Mouse (Mus musculus) thymus, postnatal 0 days (tissue): ENCODE measurements at regions not wholly inside any gene's neighbourhood (a gene's known extent, or its start where the extent isn't known, plus 50 kb on each side); places are given as distances from the start of the nearest gene placed in this dataset.

Experiments used
- DNase-seq: peaks from one replicate; pipeline ENCODE4 v3.0.0-alpha.2; 2015; ENCODE audit warnings: low spot score

DNA sequence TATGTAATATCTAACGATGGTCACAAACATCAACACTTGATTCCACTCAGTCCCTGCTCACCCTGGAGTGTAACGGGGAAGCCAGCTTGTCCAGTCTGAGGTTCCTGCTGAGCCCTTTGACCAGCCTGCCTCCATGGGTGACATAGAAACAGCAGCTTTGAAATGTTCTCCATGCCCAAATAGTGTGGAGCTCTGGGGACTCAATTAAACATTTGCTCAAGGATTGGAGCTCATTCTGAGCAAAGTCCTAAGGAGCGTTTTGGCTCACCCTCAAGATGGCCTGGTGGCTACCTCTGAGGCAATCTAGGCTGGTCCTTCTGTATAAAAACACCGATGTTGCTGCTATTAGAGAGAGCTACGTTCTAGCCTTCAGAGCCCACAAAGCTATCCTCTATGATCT, 85.6 kb upstream of the Hmga2 start:
- DNase-seq, result no peak

- no peak for DNase-seq
These were observed 81.7 kb upstream of the Hmga2 start for GRCm38 (mm10) chr10:120557850-120558447.

GRCm38 (mm10) chr10:120556116-120556515, 79.8 kb upstream of the Hmga2 start:
- no peak for DNase-seq

GRCm38 (mm10) chr10:120553097-120553453, 76.8 kb upstream of the Hmga2 start:
- DNase-seq, result peak; percentile 16

GRCm38 (mm10) chr10:120552341-120553096, 76.2 kb upstream of the Hmga2 start:
- DNase-seq, result no peak

DNA sequence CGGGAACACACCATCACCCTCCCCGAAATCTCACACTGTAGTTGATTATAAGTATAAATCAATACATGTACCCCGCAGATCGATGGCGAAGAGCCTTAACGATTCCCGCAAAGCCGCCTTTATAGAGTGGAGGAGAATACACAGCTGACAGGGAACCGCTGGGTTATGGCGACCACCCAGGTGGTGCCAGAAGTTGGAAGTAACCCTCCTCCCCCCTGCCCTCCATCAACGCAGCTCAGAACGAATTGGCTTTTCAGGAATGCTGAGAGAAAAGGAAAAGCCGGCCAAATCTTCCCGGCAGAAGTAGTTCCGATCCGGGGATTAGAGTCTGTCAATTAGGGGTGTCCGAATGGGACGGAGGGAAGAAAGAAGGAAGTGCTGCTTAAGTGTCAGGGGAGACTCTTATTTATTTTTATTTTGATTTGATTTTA, 75.6 kb upstream of the Hmga2 start:
- no peak for DNase-seq

GRCm38 (mm10) chr10:120547164-120547563, 70.9 kb upstream of the Hmga2 start:
- DNase-seq, result no peak

GRCm38 (mm10) chr10:120541618-120542017, 65.3 kb upstream of the Hmga2 start:
- DNase-seq, result no peak

GRCm38 (mm10) chr10:120538561-120538960, 62.3 kb upstream of the Hmga2 start:
- DNase-seq, result no peak

DNA sequence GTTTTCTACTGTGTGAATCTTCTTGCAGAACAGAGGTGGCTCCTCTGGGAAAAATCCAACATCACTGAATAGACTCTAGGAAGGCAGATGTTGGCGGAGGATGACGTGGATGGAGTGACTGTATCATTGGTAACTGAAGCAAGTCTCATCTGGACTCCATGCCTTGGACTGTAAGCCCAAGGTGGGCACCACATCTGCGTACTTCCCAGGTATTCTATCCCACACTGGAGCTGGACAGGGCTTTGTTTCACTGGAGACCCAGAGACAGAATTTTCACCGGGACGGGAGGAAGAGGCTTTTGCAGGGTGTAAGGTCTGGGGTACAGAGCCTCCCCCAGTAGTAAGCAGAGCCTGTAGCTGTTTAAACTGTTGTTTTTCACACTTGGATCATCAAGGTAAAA, 52.1 kb upstream of the Hmga2 start:
- DNase-seq, result no peak

- no peak for DNase-seq
These were observed 51.7 kb upstream of the Hmga2 start for GRCm38 (mm10) chr10:120527951-120528350.

- no peak for DNase-seq
These were observed 50.7 kb upstream of the Hmga2 start for GRCm38 (mm10) chr10:120526991-120527390.
